Mouse (Mus musculus): ENCODE results near the gene Nt5c1b.
A peak's percentile ranks its signal among the peaks of the same experiment; 100 is the strongest.

Nt5c1b gene

GRCm38 (mm10) chr12:10369673-10370072 lies at the start of gene Nt5c1b:
Nt5c1b (plus strand) TSS chr12:10369973.
- DNase-seq (ENCODE audit: low read depth, low spot score) = no peak

- DNase-seq (ENCODE audit: low read depth, low spot score) = no peak
Measured at GRCm38 (mm10) chr12:10327651-10328050, 42.1 kb upstream of the Nt5c1b start.

GRCm38 (mm10) chr12:10329460-10329859 lies 40.3 kb upstream of the Nt5c1b start:
- DNase-seq (ENCODE audit: low read depth, low spot score) = no peak

GRCm38 (mm10) chr12:10340604-10341003 lies 29.2 kb upstream of the Nt5c1b start:
- no peak for DNase-seq (ENCODE audit: low read depth, low spot score)

GRCm38 (mm10) chr12:10350706-10351105 lies 19.1 kb upstream of the Nt5c1b start:
- no peak for DNase-seq (ENCODE audit: low read depth, low spot score)

- DNase-seq (ENCODE audit: low read depth, low spot score) = no peak
Measured at GRCm38 (mm10) chr12:10357756-10358155, 12.0 kb upstream of the Nt5c1b start.

- peak; percentile 93 for DNase-seq (ENCODE audit: low read depth, low spot score)
Measured at GRCm38 (mm10) chr12:10390671-10391441, 21.1 kb downstream of the Nt5c1b start, which contains the start of gene Rdh14. Rdh14 (plus strand) TSS chr12:10390772.

GRCm38 (mm10) chr12:10400788-10401187 lies 31.0 kb downstream of the Nt5c1b start:
- no peak for DNase-seq (ENCODE audit: low read depth, low spot score)

GRCm38 (mm10) chr12:10402421-10403115 lies 32.8 kb downstream of the Nt5c1b start:
- DNase-seq (ENCODE audit: low read depth, low spot score) = no peak

- no peak for DNase-seq (ENCODE audit: low read depth, low spot score)
Measured at GRCm38 (mm10) chr12:10410511-10411179, 40.9 kb downstream of the Nt5c1b start.

GRCm38 (mm10) chr12:10411453-10411852 lies 41.7 kb downstream of the Nt5c1b start:
- DNase-seq (ENCODE audit: low read depth, low spot score) = no peak

GRCm38 (mm10) chr12:10422347-10422746 lies 52.6 kb downstream of the Nt5c1b start:
- DNase-seq (ENCODE audit: low read depth, low spot score) = no peak

- no peak for DNase-seq (ENCODE audit: low read depth, low spot score)
Measured at GRCm38 (mm10) chr12:10425982-10426863, 56.5 kb downstream of the Nt5c1b start.

GRCm38 (mm10) chr12:10430999-10431398 lies 61.2 kb downstream of the Nt5c1b start:
- no peak for DNase-seq (ENCODE audit: low read depth, low spot score)

- peak; percentile 43 for DNase-seq (ENCODE audit: low read depth, low spot score)
Measured at GRCm38 (mm10) chr12:10438054-10439001, 68.6 kb downstream of the Nt5c1b start.

Data from CD4-positive helper T cell, adult 2 months (primary cell).